Mouse (Mus musculus) stomach, embryonic 16.5 days (tissue): ENCODE measurements around the gene Aldh9a1. TPM values are rescaled to one million over a fixed set of nuclear protein-coding genes. Genes with fewer than 3 reads are reported as not detected.
A peak's percentile ranks its signal among the peaks of the same experiment; 100 is the strongest.

Experiments used
- ATAC-seq: fragments of 200-750 bp; cut with Nextera tagmentation; 2 replicates; pipeline ENCODE4 v1.8.0; 2017; ENCODE audit warnings: moderate number of reproducible peaks, moderate TSS enrichment; ENCODE audit not compliant: insufficient read depth, low FRiP score
- H3K27ac ChIP-seq: fragments of 300-500 bp; sonication (generic); 2 replicates; pipeline ENCODE4 v1.5.1; 2014; ENCODE audit warnings: low read length
- H3K27me3 ChIP-seq: fragments of 300-500 bp; sonication (generic); 2 replicates; pipeline ENCODE4 v1.6.1; 2014; ENCODE audit warnings: low read length, control low read depth, mixed read lengths; ENCODE audit not compliant: control insufficient read depth, insufficient read depth
- H3K36me3 ChIP-seq: fragments of 300-500 bp; sonication (generic); 2 replicates; pipeline ENCODE4 v1.6.1; 2014; ENCODE audit warnings: low read length; ENCODE audit not compliant: control insufficient read depth, insufficient read depth
- H3K4me1 ChIP-seq: fragments of 300-500 bp; sonication (generic); 2 replicates; pipeline ENCODE4 v1.6.1; 2014; ENCODE audit warnings: low read length, control low read depth, mixed read lengths; ENCODE audit not compliant: control insufficient read depth, insufficient read depth
- H3K4me2 ChIP-seq: fragments of 300-500 bp; sonication (generic); 2 replicates; pipeline ENCODE4 v1.6.1; 2014; ENCODE audit warnings: low read depth, low read length, mixed read lengths
- H3K4me3 ChIP-seq: fragments of 300-500 bp; sonication (generic); replicated peaks from 2 replicates; pipeline ENCODE4 v1.5.1; 2014; ENCODE audit warnings: mild to moderate bottlenecking, low read length
- H3K9ac ChIP-seq: fragments of 300-500 bp; sonication (generic); 2 replicates; pipeline ENCODE4 v1.6.1; 2014; ENCODE audit warnings: low read length
- H3K9me3 ChIP-seq: fragments of 300-500 bp; sonication (generic); replicated peaks from 2 replicates; pipeline ENCODE4 v1.6.1; 2016; ENCODE audit warnings: low read length, control low read depth; ENCODE audit not compliant: control insufficient read depth
- WGBS: fragments of 180-500 bp; shearing (Covaris S2); extraction: QIAGEN DNeasy Blood & Tissue Kit; methylation state at CpG from one replicate; pipeline ENCODE4 v1.1.7; 2014; 5-methylcytosine and 5-hydroxymethylcytosine counted together
- polyA plus RNA-seq: library from polyadenylated mRNA; unstranded; fragments of >200 nt; fragmentation: Nextera tagmentation; extraction: Ambion mirVana; gene quantifications from 2 replicates; pipeline ENCODE4 v1.2.1, GENCODE M21; 2015

Aldh9a1 gene
- 84.8 and 85.6 TPM in 2 replicates for polyA plus RNA-seq

- under 1% methylated on average over 55 of the region's 55 CpGs for WGBS
- H3K27me3 ChIP-seq: no peaks in the 10 kb centered on the region
Observed at GRCm38 (mm10) chr1:167349815-167350596, at the start of gene Aldh9a1. TSS of gene Aldh9a1 (plus strand) at chr1:167349991.

GRCm38 (mm10) chr1:167300122-167300521 is 49.7 kb upstream of the Aldh9a1 start:
- Histone ChIP-seq H3K27me3 (no peaks in the 10 kb centered on the region), H3K27ac (no peak overlapping the region), H3K9me3 (no peaks in the 10 kb centered on the region), H3K9ac (no peak overlapping the region), H3K36me3 (no peaks in the 10 kb centered on the region), H3K4me2 (no peak overlapping the region), H3K4me3 (no peak overlapping the region), H3K4me1 (no peaks in the 10 kb centered on the region)
- ATAC-seq: no peak
- 85% methylated on average over 2 of the region's 2 CpGs for WGBS

More at GRCm38 (mm10) chr1:167349815-167350596, at the start of gene Aldh9a1:
- Histone ChIP-seq H3K36me3 (peaks cover 6% of the 10 kb centered on the region; the same call in 1 of the 2 replicates), H3K27ac (peak within 1 kb of the TSS; percentile 82), H3K4me2 (peak within 1 kb of the TSS; percentile 80), H3K4me3 (peak within 1 kb of the TSS; percentile 84), H3K4me1 (peaks cover 8% of the 10 kb centered on the region; the same call in 1 of the 2 replicates), H3K9me3 (no peaks in the 10 kb centered on the region), H3K9ac (peak within 1 kb of the TSS; percentile 88)
- ATAC-seq: peak; percentile 97

GRCm38 (mm10) chr1:167305501-167306137 is 44.2 kb upstream of the Aldh9a1 start:
- Histone ChIP-seq H3K9ac (no peak overlapping the region), H3K36me3 (no peaks in the 10 kb centered on the region), H3K9me3 (no peaks in the 10 kb centered on the region), H3K27me3 (no peaks in the 10 kb centered on the region), H3K4me1 (peaks cover 9% of the 10 kb centered on the region; the same call in 1 of the 2 replicates), H3K27ac (no peak overlapping the region), H3K4me3 (no peak overlapping the region), H3K4me2 (no peak overlapping the region)
- no peak for ATAC-seq
- WGBS: 33% methylated on average over 7 of the region's 7 CpGs

GRCm38 (mm10) chr1:167306451-167307240 is 43.1 kb upstream of the Aldh9a1 start:
- 55% methylated on average over 5 of the region's 5 CpGs for WGBS
- Histone ChIP-seq H3K27me3 (no peaks in the 10 kb centered on the region), H3K4me3 (no peak overlapping the region), H3K36me3 (no peaks in the 10 kb centered on the region), H3K9ac (no peak overlapping the region), H3K9me3 (no peaks in the 10 kb centered on the region), H3K27ac (no peak overlapping the region), H3K4me2 (no peak overlapping the region), H3K4me1 (peaks cover 9% of the 10 kb centered on the region; the same call in 1 of the 2 replicates)
- ATAC-seq: no peak

GRCm38 (mm10) chr1:167307674-167308073 is 42.1 kb upstream of the Aldh9a1 start:
- WGBS: 59% methylated on average over 11 of the region's 11 CpGs
- H3K4me2 ChIP-seq: peak overlapping the region; percentile 83
- peaks cover 9% of the 10 kb centered on the region; the same call in 1 of the 2 replicates for H3K4me1 ChIP-seq
- no peak for ATAC-seq
- H3K36me3 ChIP-seq: no peaks in the 10 kb centered on the region
- peak overlapping the region; percentile 27; the same call in 1 of the 2 replicates for H3K27ac ChIP-seq
- H3K9me3 ChIP-seq: no peaks in the 10 kb centered on the region
- peak overlapping the region; percentile 94 for H3K4me3 ChIP-seq
- H3K9ac ChIP-seq: peak overlapping the region; percentile 99
- no peaks in the 10 kb centered on the region for H3K27me3 ChIP-seq

- WGBS: under 1% methylated on average over 82 of the region's 82 CpGs
Observed at GRCm38 (mm10) chr1:167308261-167309054, 41.3 kb upstream of the Aldh9a1 start, which contains the start of gene Tmco1. TSS of gene Tmco1 (plus strand) at chr1:167308378.

GRCm38 (mm10) chr1:167312367-167312766 is 37.4 kb upstream of the Aldh9a1 start:
- Histone ChIP-seq H3K9me3 (no peaks in the 10 kb centered on the region), H3K4me3 (no peak overlapping the region), H3K27ac (no peak overlapping the region), H3K36me3 (no peaks in the 10 kb centered on the region), H3K4me1 (peaks cover 3% of the 10 kb centered on the region; the same call in 1 of the 2 replicates), H3K27me3 (no peaks in the 10 kb centered on the region), H3K9ac (no peak overlapping the region), H3K4me2 (no peak overlapping the region)
- no peak for ATAC-seq

More at GRCm38 (mm10) chr1:167308261-167309054, 41.3 kb upstream of the Aldh9a1 start, which contains the start of gene Tmco1:
- peaks cover 9% of the 10 kb centered on the region; the same call in 1 of the 2 replicates for H3K4me1 ChIP-seq
- H3K9me3 ChIP-seq: no peaks in the 10 kb centered on the region
- ATAC-seq: peak; percentile 95
- no peaks in the 10 kb centered on the region for H3K27me3 ChIP-seq
- H3K9ac ChIP-seq: peak within 1 kb of the TSS; percentile 99
- H3K36me3 ChIP-seq: no peaks in the 10 kb centered on the region
- peak within 1 kb of the TSS; percentile 83 for H3K4me2 ChIP-seq
- H3K4me3 ChIP-seq: peak within 1 kb of the TSS; percentile 94
- peak within 1 kb of the TSS; percentile 93 for H3K27ac ChIP-seq

GRCm38 (mm10) chr1:167313220-167313619 is 36.6 kb upstream of the Aldh9a1 start:
- Histone ChIP-seq H3K9me3 (no peaks in the 10 kb centered on the region), H3K27ac (no peak overlapping the region), H3K4me3 (no peak overlapping the region), H3K4me2 (no peak overlapping the region), H3K27me3 (no peaks in the 10 kb centered on the region), H3K36me3 (no peaks in the 10 kb centered on the region), H3K4me1 (no peaks in the 10 kb centered on the region), H3K9ac (no peak overlapping the region)
- 89% methylated on average over 4 of the region's 4 CpGs for WGBS
- ATAC-seq: no peak
